Mouse (Mus musculus): ENCODE results near the gene Shoc2.

- TF ChIP-seq CTCF (IDR thresholded peaks at IDR 0.05; ENCODE audit: borderline replicate concordance, control insufficient read depth, extremely low read depth, insufficient read depth, low read length, poor library complexity) (no peak), POLR2A (IDR thresholded peaks at IDR 0.05; ENCODE audit: control insufficient read depth, extremely low read depth, insufficient read depth, low read length, poor library complexity) (no peak)
Measured at GRCm38 (mm10) chr19:53929218-53929617, 14.9 kb upstream of the Shoc2 start.

All from thymus, adult 2 months (tissue).